ENCODE assay signal across 8 mouse cellular contexts in the genomic region with DNA sequence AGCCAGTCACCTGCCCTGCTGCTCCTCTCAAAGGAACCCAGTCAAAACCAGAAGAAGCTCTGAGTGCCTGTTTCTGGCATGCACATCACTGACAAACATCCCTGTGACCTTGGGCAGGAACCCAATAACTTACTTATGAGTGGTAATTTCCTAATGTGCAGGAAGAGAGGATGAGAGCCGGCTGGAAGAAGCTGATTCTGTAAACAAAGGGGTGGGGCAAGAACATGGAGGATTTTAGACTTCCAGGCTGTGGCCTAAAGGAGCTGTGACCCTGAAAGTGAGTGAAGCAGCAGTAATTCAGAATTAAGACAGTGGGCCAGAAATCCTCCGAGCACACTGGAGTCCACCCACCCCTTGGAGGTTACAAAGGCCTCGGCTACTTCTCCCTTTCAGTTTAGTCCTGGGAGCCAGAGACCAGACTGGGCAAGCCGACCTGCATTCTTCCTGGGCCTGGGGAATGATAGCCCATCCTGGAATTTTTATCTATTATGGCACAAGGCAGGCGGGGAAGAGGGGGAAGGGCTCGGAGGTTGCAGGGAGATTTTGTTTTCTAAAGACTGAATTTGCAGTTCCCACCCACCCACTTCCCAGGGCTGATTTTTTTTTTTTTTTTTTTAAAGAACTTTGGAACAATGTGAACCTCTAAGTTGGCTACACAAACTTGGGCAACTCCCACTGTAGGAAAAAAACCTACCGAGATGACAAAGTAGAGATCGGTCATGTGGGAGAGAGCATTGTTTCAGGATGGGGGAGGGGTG. TPM values are rescaled to one million over a fixed set of nuclear protein-coding genes. Genes with fewer than 3 reads are reported as not detected.
DNase-seq lines count a peak whose midpoint lies in the region; ATAC-seq and TF ChIP-seq lines count a peak whose summit lies in the region.

No protein-coding gene starts in this region.

- H3K4me1 ChIP-seq in embryonic fibroblast, embryonic 13.5 days (ENCODE audit: control insufficient read depth, insufficient read depth, low read length) = peaks cover 34% of the 10 kb centered on the region
- H3K4me1 ChIP-seq in limb, embryonic 12.5 days (replicated peaks) = peaks cover 59% of the 10 kb centered on the region
- H3K4me1 ChIP-seq in midbrain, embryonic 14.5 days (ENCODE audit: control insufficient read depth, insufficient read depth, low read length) = peaks cover 53% of the 10 kb centered on the region

- 18% methylated on average over 8 of the region's 8 CpGs for WGBS in limb, embryonic 12.5 days
- 4% methylated on average over 8 of the region's 8 CpGs for WGBS in midbrain, embryonic 14.5 days

- DNase-seq in gastrocnemius, adult 2 months = peak; percentile 72
- DNase-seq in gastrocnemius, adult 18-20 months (ENCODE audit: low spot score) = no peak
- DNase-seq in heart, postnatal 4 days = peak; percentile 67
- DNase-seq in midbrain, embryonic 14.5 days = peak; percentile 20
- DNase-seq in layer of hippocampus, adult 9-10 months (ENCODE audit: low spot score) = no peak
- DNase-seq in ovary, postnatal 36 days (ENCODE audit: low spot score) = no peak

- intact Hi-C loops in gastrocnemius, adult 2 months (cut with DNase I) = no loop called here

- no peak for ATAC-seq in limb, embryonic 12.5 days (ENCODE audit: insufficient number of reproducible peaks, insufficient read depth, low FRiP score, low TSS enrichment, low read depth)
- ATAC-seq in midbrain, embryonic 14.5 days (ENCODE audit: low FRiP score, low TSS enrichment) = no peak

- peak overlapping the region; percentile 41 for H3K4me3 ChIP-seq in gastrocnemius, adult 2 months
- H3K4me3 ChIP-seq in embryonic fibroblast, embryonic 13.5 days (ENCODE audit: insufficient read depth, low read length) = no peak overlapping the region
- H3K4me3 ChIP-seq in limb, embryonic 12.5 days (replicated peaks) = no peak overlapping the region
- no peak overlapping the region for H3K4me3 ChIP-seq in midbrain, embryonic 14.5 days (replicated peaks; ENCODE audit: low read depth, low read length)

- TF ChIP-seq CTCF in gastrocnemius, adult 2 months (IDR thresholded peaks at IDR 0.05) = no peak
- TF ChIP-seq CTCF in embryonic fibroblast, embryonic 13.5 days (IDR thresholded peaks at IDR 0.05; ENCODE audit: borderline replicate concordance, insufficient read depth, low read length) = no peak

- no peaks in the 10 kb centered on the region for H3K27me3 ChIP-seq in limb, embryonic 12.5 days
- H3K27me3 ChIP-seq in midbrain, embryonic 14.5 days (ENCODE audit: control insufficient read depth, insufficient read depth, low read length) = no peaks in the 10 kb centered on the region

- no peaks in the 10 kb centered on the region for H3K9me3 ChIP-seq in limb, embryonic 12.5 days
- no peaks in the 10 kb centered on the region for H3K9me3 ChIP-seq in midbrain, embryonic 14.5 days (ENCODE audit: control insufficient read depth, low read length)

- peak overlapping the region; percentile 100 for H3K27ac ChIP-seq in gastrocnemius, adult 2 months
- peak overlapping the region; percentile 100 for H3K27ac ChIP-seq in embryonic fibroblast, embryonic 13.5 days (ENCODE audit: insufficient read depth, low read length)
- peak overlapping the region; percentile 75 for H3K27ac ChIP-seq in limb, embryonic 12.5 days
- H3K27ac ChIP-seq in midbrain, embryonic 14.5 days (replicated peaks; ENCODE audit: low read depth, low read length) = peak overlapping the region; percentile 33

- H3K4me2 ChIP-seq in limb, embryonic 12.5 days = no peak overlapping the region
- no peak overlapping the region; the same call in 1 of the 2 replicates for H3K4me2 ChIP-seq in midbrain, embryonic 14.5 days (ENCODE audit: low read length)

- H3K9ac ChIP-seq in limb, embryonic 12.5 days (replicated peaks) = no peak overlapping the region; the same call in 1 of the 2 replicates
- H3K9ac ChIP-seq in midbrain, embryonic 14.5 days (replicated peaks; ENCODE audit: low read length) = no peak overlapping the region; the same call in 1 of the 2 replicates

- H3K36me3 ChIP-seq in limb, embryonic 12.5 days = no peaks in the 10 kb centered on the region
- no peaks in the 10 kb centered on the region for H3K36me3 ChIP-seq in midbrain, embryonic 14.5 days (ENCODE audit: control insufficient read depth, insufficient read depth, low read length)

- TF ChIP-seq POLR2A in embryonic fibroblast, embryonic 13.5 days (IDR thresholded peaks at IDR 0.05; ENCODE audit: low read depth, low read length) = no peak

RNA-seq across cellular contexts. Expression of gene Scyl1, which starts 35.0 kb away (rescaled TPM):
- 10 to 100 TPM; 71.2 to 78.6 TPM for total RNA-seq in gastrocnemius, adult 2 months (2021)
- total RNA-seq in gastrocnemius, adult 18-20 months (2021) = 10 to 100 TPM; 70.6 to 74.4 TPM
- 78.4 and 83.1 TPM in 2 replicates for polyA plus RNA-seq in embryonic fibroblast, embryonic 13.5 days (2011; ENCODE audit: insufficient read length, low read depth, missing spikeins)
- total RNA-seq in heart, postnatal 4 days (2021) = 10 to 100 TPM; 60.6 to 69.0 TPM
- polyA plus RNA-seq in limb, embryonic 12.5 days (2016; fragmentation: Nextera tagmentation; extraction: Ambion mirVana) = 74.9 and 78.0 TPM in 2 replicates
- polyA plus RNA-seq in midbrain, embryonic 14.5 days (2014; fragmentation: Nextera tagmentation; extraction: Ambion mirVana) = 73.5 and 78.2 TPM in 2 replicates

Comparison
In these comparisons a context has a peak if more than half of its experiments do, and no peak if none do; other contexts are left out.
1. DNase-seq: peak in gastrocnemius, adult 2 months (single experiment), heart, postnatal 4 days (single experiment) and midbrain, embryonic 14.5 days (single experiment); none in gastrocnemius, adult 18-20 months (single experiment), layer of hippocampus, adult 9-10 months (single experiment) and ovary, postnatal 36 days (single experiment).
2. H3K27ac ChIP-seq: peak in every context shown above with its lines; median percentile 100 in gastrocnemius, adult 2 months; 100 in embryonic fibroblast, embryonic 13.5 days; 75 in limb, embryonic 12.5 days; 33 in midbrain, embryonic 14.5 days.